Mouse (Mus musculus) cerebellum, postnatal 25 days (tissue): ENCODE measurements around the gene Desi1.
"Not testable (repeated sequence)": the region's sequence is repeated elsewhere in the genome, so short reads cannot be mapped to it uniquely, and the experiment has no call there.

Source experiments
- DNase-seq, 2 experiments: peaks; one replicate each; pipeline ENCODE4 v3.0.0; 2021; ENCODE audit warnings: mixed read lengths in 2 of 2

The Desi1 gene

DNA sequence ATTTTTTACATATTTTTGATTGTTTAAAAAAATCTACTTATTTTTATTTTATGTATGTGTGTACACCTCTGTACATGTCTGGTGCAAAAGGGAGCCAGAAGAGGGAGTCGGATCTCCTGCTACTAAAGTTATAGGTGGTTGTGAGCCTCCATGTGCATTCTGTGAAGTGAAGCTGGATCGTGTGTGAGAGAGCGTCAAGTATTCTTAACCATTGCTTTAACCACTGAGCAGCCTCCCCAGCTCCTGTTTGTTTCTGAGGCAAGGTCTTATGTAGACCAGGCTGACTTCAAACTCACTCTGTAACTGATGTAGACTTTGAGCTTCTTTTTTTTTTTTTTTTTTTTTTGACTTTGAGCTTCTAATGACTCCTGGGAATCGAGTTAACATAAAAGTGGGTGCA, 16.2 kb downstream of the Desi1 start:
- no peak for DNase-seq

DNA sequence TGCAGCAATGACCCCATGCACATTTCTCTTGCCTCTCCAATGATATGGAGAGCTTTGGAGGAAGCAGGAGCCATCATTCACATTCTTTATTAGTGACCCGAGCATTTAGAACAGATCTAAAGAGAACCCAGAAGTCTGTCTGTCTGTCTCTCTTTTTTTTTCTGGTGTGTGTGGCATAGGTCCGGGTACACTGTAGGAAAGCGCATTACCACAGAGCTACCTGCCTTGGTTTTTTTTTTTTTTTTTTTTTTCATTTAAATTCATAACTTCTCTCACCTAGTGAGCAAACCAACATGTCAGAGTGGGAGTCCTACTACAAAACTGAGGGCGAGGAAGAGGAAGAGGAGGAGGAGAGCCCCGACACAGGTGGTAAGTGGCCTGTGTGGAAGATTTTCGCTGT, 16.8 kb downstream of the Desi1 start:
- DNase-seq = no peak

DNA sequence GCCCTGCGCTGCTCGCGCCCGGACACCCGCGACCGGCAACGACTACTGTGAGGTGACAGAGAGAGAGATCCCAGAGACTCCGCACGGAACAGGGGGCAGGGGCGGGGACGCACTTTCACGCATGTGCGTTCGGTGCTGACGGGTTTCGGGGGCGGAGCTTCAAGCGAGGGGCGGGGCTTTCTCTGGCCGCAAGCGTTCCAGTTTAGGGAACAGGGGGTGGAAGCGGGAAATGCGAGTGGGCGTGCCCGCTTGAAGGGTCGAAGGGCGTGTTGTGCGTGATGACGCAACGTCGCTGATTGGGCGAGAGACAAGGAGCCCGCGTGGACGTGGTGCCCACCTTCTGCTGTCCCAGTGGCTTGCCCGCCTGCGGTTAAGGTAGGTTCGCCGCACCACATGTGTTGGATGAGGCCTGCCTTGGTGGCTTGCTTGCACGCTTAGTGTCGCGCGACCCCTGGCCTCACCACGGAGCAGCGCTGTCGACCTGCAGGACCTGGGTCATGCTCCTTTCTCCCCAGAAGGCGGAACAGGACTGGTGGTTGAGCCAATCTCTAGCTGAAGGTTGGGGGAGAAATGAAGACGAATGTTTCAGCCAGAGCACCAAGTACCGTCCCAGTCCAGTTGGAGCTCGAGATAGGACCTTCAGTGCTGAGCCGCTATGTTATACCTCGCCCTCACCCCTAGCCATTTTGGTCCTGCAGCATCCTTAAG, 17.4 kb downstream of the Desi1 start:
- DNase-seq = peak; percentile 100

DNA sequence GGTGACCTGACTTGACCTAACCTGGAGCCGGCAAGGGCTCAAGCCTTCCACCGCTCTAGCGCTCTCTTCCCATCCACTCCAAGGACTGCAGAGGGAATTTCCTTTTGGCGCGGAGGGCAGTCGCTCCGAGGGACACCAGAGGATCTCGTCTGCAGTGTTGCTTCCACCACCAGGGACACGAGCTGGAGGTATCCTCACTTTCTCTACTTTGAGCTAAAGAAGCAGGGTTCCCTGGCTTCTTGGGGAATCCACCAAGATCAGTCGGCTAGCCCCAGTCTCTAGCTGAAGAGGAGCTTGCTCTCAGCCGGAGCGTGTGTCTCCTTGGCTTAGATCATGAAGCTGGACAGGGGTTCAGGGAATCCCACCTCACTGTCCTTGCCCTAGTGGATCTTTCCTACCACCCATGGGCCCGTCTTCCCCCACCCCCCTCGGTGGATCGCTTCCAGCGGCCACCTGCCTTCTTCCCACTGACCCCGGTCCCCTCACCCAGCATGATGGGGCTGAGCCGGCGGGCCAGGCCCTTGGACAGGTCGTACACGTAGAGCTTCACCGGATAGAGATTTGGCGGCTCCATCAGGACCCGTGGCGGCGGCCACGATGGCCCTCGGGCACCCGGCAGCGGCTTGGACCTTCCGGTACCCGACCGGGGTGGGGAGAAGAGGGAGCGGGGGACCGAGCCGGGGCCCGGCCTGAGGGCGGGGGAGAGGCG, 18.1 kb downstream of the Desi1 start:
- peak; percentile 61 to 63 for DNase-seq

DNA sequence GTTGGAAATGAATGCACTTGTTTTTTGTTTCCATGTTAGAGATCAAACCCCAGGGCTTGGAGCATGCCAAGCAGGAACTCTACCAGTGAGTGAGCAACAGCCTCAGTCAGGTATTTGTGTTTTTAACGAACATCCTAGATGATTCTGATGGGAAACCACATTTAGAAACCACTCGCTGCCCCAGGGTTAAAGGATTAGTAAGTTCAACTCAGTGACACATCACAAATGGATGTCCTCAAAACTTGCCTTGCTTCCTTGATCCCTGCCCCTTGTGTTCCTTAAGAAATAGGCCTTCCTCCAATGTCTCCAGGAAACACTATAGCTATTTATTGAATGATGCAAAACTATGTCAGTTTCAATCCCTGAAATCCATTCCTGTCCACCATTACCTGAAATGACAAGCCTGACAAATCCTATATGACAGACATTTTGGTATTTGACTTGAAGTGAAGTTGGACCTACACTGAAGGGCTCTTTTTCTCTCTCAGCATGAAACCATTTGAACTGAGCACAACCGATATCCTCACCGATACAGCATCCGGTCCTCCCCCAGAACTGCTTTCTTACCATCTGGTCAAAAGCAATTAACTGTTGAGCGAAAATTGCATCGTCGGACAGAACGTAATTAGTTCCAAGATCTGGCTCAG, 18.8 kb downstream of the Desi1 start:
- DNase-seq = no peak

DNA sequence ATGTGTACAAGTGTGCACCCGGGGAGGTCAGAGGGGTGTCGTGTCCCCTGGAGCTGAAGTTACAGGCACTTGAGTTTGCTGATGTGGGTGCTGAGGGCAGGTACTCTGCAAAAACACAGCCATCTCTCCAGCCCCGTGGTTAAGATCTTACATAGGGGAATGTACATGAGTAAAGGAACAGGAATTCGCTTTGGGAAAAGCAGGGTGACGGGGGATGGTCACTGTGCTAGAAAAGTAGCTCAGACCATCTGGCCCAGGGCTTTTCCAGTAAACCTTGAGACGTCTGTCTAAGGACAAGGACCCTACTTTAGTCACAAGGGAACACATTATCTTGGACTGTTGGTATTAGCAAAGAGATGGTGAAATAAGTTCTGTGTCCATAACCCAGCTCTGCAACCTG, 21.7 kb downstream of the Desi1 start:
- DNase-seq = no peak

DNA sequence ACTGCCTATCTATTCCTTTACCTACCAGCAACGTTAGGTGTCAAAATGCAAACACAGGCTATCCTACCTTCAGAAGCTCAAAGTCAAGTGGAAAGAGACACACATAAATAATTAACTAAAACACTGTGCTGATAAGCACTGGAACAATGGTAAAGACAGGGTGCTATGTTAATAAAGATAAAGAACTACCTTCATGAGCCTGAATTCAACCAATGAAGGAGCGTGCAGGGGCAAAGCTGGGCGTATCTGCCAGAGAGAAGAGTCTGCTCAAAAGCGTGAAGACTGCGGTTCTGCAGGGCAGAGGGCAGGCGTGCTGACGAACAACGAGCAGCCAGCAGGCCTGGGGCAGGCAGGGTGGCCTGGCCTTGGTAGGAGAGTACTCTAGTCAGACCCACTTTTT, 29.4 kb downstream of the Desi1 start:
- DNase-seq = no peak

DNA sequence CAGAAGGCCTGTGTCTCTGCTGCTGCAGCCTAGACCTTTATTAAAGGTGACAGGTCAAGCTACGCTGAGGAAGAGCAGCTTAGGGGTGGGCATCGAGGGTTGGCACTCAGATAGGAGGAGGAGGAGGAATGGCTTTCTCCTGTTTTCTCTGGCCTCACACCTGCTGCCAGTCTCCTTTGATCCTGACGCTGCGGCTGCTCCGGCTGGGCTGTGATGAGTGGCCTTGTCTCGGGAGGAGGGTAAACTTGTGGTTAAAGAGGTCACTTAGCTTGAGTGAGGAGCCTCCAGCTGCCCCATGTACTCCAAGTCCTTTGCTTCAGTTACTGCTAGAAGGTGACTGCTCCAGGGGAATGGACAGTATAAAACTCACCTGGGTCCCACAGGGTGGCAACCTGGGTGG, 39.7 kb downstream of the Desi1 start:
- DNase-seq = no peak

DNA sequence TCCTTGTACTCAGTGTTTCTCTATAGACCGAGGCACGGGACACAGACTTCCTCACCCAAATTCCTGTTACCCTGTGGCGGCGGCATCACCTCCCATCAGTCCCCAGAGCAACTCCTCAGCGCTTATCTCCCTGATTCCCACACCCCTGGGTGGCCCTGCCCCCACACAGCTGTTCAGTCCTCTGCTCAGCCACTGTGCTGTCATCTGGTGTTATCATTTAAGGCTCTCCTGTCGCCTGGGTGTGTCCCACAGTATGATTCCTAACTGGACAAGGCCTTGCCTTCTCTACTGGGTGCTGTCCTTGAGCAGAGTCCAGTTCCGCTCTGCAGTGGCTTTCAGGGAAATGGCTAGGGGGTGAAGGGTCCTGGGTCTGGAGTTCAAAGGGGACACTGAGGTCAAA, 43.1 kb downstream of the Desi1 start:
- DNase-seq = no peak

DNA sequence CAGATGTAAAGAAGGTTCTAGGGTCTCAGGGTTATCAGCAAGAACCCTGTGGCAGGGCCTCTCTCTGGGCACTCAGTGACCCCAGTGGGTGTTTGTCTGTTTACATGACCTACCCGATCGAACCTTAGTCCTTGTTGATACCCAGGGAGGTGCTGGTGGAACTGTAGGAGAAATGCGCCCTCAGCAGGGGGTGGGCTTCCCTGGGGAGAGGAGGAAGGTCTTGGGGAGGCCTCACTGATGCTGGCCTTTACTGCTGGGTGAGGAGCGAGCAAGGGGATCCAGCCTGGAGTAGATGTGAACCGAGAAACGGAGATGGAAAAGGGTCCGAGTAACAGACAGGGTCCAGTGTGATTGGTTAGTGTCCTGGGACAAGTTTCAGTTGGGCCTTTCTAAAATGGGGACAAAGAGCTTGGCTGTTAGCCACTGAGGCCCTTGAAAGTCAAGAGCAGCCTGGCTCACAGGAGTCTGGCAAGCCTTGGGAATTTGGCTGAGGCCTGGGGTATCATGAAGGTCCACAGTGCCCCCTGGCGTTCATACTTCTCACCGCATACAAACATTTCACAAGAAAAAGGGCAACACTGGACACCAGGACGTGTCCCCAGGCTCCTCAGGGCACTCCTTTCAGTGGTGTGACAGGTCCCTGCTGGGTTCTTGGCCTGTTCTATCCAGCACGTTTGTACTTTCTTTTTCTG, 44.1 kb downstream of the Desi1 start:
- peak; percentile 90 to 93 for DNase-seq

DNA sequence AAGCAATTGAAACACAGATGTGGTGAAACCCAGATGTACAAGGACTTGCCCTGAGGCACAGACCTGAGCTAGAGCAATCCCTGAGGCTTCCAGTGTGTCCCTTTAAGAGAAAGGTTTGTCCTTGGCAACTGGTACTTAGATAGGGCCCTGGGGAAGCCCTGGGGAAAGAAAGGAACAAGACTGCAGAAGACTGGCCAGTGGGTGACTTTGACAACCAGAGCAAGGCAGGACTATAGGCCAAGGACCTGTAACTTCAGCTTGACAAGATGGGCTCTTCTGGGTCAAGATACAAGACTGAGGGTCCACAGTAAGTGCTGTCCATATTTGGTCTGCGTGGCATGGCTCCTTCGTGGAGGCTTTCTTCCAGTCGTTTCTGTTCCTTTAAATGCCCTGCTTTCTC, 46.0 kb downstream of the Desi1 start, which contains the start of gene Xrcc6:
Gene Xrcc6 (plus strand): TSS at position 190 of the 400 bp plus-strand sequence.
- no peak for DNase-seq

DNA sequence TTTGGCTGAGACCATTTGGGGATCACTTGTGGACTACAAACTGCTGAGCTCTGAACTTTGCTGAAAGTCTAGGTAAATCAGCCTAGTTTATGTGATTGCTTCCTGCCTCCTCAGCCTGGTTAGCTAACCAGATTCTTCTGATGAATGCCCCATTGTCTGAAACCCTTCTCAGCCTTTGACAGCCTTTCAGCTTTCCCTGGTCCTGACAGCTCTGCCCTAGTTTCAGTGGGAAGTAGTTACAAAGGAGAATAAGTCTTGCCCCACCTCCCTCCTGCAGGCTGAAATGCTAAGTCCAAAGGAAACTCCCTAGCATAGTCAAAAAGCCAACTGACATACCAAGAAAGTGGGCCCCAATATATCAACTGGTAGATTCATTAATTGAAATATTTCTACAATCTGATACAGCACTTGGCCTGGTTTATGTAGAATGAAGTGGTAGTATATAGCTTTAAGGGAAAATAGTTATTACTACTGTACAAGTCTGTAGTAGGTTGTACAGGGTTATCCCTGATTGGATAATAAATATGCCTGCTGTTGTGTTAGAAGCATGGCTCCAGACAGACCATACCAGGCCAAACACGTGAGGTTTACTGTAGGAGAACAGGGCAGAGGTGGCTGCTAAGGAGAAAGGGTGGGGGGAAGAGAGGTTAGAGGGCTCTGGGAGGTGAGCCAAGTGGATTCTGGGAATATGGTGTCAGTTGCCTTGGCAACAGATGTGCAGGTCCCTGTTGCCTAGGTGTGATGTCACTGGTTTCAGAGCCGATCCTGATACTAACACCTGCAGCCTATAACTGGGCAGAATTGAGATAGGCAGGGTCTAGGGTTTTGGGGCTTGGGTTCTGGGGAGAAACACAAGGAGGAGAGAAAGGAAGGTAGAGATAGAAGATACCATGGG, 48.1 kb downstream of the Desi1 start:
- DNase-seq = no peak

DNA sequence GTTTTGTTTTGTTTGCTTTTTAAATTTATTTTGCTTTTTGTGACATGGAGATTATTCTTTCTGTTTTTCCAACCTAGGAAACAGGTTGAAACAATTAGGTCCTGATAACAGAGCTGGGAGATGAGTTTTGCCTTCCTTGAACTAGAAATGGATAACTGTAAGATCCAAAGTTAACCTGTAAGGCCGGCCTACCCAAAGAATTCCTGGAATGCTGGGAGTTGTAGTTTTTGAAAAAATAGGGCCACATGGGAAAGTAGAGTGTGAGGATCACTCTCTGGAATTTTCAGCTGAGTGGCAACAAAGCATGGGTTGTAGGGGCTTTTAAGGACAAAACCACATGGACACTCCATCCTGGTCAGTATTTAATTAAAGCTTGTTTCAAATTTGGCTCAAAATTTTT, 51.5 kb downstream of the Desi1 start:
- no peak for DNase-seq

DNA sequence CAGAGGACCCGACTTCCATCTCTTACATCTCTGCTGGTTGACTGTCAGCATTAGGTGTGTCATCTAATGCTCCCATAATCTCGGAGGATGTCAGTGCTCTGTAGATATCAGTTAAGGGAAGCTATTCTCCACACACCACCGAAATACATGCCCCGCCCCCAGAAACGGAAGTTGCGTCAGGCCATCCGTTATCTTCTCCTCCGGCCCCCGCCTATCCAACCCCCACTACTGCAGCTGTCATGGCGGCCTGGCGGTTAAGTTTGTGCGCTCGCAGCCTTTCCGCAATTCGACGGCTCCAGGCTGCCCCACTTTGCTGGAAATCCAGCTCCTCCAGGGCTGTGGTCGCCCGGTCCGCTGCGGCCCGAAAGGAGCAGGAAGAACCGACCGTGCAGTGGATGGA, 53.3 kb downstream of the Desi1 start, which contains the start of gene 1700029P11Rik:
Gene 1700029P11Rik (plus strand): TSS at position 220 of the 400 bp plus-strand sequence.
- no peak for DNase-seq

DNA sequence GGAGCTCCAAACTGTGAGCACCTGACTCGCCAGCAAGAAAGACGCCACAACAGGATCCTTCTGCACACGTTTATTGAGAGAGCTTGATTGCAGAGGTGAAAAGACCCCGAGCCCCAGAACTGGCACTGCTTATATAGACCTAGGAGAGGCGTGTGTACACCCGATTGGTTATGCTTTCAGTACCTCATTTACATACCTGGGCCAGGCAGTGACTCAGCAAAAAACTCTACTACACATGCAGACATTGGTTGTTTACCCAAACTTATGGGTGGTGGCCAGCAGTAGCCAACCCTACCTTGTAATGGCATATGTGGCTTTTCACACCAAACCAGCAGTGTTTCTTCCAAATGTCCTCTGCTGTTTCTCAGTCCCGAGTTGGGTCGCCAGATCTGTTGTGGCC, 58.5 kb downstream of the Desi1 start:
- not testable (repeated sequence) for DNase-seq

DNA sequence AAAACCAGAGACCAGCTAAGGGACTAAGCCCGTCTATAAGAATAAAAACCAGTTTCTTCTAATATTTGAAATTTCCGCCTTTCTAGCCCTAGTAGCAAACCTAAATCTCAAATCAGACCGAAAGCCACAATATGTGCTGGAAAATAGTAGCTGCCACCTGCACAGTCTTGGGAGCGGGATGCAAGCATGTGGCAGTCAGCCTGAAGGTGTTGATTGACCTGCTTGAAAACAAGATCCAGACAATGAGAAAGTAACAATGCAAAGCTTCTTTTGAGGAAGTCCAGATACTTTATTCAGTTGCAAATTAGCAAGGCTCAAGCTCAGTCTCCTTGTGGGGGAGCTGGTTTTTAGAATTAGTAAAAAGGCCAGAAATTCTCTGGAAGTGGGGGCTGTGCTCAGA, 63.2 kb downstream of the Desi1 start:
- DNase-seq = not testable (repeated sequence)

DNA sequence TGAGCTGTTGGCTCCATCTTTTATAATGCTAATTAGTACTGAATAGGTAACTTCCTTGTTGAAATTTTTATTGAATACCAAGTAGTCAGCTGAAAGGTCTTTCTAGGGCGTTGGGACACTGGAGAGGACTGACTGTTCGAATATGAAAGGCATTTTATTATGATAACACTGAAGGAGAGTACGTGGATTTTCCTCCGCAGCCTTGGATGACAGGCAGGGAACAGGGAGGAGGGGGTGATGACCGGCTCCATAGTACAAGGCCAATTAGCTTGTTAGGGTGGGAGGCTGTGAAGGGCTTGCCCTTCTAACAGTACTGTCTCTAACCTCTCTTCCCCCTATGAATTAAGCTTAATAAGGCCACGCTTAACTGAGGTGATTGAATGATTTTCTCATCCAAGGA, 64.0 kb downstream of the Desi1 start:
- DNase-seq = not testable (repeated sequence)

DNA sequence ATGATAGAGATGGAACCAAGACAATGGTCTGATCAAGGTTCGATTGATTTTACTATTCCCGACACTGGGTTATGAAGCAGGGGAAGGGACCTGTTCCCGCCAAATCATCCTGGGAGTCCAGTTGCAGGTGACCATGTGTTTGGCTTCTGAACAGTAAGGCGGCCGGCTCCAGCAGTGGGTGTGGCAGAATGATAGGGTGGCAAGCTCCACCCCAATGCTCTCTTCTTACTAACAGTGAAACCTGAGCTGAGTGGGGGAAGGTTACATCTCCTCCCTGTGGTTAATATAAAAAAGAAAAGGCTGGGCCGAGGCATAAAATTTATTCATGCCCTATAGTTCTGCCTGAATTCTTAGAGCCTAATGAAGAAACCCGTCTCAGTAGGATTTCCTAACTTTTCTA, 64.5 kb downstream of the Desi1 start:
- no peak for DNase-seq

DNA sequence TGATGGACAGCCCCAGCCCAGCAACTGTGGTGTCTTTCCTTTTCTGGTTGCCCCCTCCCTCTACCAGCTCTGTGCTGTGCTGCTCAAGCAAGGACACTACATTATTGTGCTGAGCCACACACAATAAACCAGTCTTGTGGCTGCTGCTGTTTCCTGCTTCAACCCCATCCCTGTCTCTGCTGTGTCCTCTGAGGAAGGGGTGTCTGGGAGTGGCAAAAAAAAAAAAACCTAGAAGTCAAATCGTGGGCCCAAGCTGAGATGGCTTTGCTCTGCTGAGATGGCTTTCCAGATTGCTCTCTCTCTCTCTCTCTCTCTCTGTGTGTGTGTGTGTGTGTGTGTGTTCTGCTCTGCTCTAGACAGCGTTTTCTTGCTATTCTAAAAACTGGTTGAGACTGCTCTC, 65.2 kb downstream of the Desi1 start:
- no peak for DNase-seq

DNA sequence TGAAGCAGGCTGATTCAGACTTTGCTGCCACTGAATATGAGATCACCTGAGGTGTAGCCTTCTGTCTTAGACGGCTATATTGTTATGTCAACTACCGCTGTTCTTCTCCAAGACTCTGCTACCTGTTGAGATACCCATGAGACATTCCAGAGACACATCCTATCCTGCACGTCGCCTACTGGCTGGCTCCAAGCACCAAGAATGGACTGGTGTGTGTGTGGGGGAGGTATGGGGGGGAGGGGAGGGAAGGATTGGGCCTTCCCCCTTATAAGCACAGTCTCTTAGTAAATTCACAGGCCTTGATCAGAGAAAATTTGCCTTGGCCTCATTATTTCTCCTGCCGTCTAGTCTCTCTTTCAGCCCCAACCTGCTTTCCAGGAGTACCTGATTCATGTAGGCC, 65.8 kb downstream of the Desi1 start:
- no peak for DNase-seq

DNA sequence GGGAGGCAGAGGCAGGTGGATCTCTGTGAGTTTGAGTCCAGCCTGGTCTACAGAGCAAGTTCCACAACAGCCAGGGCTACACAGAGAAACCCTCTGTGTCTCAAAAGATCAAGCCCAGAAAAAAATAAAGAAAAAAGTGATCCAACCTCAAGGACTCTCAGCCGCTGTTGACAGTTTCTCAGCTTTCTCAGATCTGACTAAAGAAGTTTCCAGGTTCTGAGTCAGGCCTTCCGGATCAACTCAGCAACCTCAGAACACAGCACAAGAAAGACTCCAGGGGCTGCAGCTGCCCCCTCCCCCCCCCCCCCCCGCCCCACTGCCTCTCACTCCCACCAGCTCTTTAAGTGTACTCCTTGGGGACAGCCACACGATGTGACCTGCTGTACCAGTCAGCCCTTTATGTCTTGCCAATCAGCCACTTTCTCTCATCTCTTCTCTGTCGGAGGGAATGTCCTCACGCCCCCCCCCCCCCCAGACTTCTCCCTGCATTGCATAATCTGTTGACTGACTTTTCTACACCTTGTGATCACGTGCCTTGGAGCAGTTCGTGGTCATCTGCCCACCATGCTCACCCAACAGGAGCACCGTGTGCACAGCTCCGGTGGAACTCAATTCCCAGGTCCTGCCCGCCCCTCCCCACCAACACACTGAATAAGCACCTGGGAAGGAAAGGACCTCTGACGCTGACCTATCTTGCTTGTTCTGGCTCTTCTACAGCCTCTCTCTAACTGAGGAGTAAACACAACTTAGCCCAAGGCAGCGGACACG, 67.4 kb downstream of the Desi1 start:
- DNase-seq = no peak
